Mouse (Mus musculus): ENCODE data around the gene Paxbp1. TPM values are rescaled to one million over a fixed set of nuclear protein-coding genes. Genes with fewer than 3 reads are reported as not detected.

The Paxbp1 gene
- polyA plus RNA-seq, 1 experiment from 2014 or later: 71.6 TPM

DNA sequence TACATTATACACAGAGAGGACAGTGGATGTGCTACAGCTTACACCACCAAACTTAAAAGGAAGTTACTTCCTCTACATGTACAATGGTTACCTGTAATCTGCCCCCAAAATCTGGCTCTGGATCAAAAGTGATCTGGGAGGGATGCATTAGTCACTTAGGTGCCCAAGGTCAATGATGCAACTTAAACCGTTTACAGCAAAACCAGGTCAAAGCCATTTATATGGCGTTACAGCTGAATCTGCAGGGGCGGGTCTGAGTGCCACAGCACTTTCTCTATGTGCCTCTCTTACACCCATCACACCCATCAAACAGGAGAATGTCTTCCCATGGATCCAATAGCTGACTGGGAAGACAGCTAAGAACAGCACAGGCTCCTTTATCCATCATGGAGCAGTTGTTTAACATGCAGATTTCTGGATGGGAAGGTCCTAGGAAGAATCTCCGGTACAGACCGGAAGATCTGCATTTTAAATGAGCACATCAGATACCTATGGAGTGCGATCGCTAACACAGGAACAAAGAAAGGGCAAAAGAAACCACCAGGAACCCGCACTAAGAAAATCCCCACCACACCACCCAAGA is 15.1 kb downstream of the Paxbp1 start:
- no peak overlapping the region for H3K4me3 ChIP-seq (replicated peaks; ENCODE audit: low read length)
- no peak overlapping the region for H3K4me2 ChIP-seq (replicated peaks)
- WGBS: 90% methylated on average over 8 of the region's 8 CpGs
- H3K9ac ChIP-seq: no peak overlapping the region
- H3K27me3 ChIP-seq (ENCODE audit: control insufficient read depth, insufficient read depth, low read length): no peaks in the 10 kb centered on the region
- DNase-seq (ENCODE audit: low spot score): no peak
- ATAC-seq (ENCODE audit: low FRiP score): no peak
- peaks cover 97% of the 10 kb centered on the region for H3K36me3 ChIP-seq (replicated peaks; ENCODE audit: control insufficient read depth, insufficient read depth)
- no peaks in the 10 kb centered on the region for H3K4me1 ChIP-seq (replicated peaks; ENCODE audit: control insufficient read depth, insufficient read depth, low read length)
- H3K27ac ChIP-seq: no peak overlapping the region
- H3K9me3 ChIP-seq (ENCODE audit: control insufficient read depth, low read length): no peaks in the 10 kb centered on the region

DNA sequence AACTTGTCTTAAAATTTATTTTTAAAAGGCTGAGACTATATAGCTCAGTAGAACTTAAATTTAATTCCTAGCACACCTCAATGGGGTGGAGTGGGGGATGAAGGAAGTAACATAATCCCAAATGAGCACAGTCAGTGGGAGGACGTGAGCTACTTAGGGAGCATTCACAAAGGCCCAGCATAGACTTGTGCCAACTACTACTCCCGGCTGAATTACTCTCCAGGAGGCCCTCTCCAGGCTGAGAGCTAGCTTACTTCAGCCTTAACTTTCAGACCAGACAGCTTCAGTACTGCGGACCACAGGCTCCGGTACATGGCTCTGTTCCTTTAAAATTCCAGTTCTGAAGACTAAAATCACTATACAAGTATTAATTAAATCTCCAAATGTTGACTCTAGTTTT is 18.1 kb downstream of the Paxbp1 start:
- Histone ChIP-seq H3K36me3 (replicated peaks; ENCODE audit: control insufficient read depth, insufficient read depth) (peaks cover 95% of the 10 kb centered on the region), H3K4me2 (replicated peaks) (no peak overlapping the region), H3K9ac (no peak overlapping the region), H3K27ac (no peak overlapping the region), H3K9me3 (ENCODE audit: control insufficient read depth, low read length) (no peaks in the 10 kb centered on the region), H3K4me3 (replicated peaks; ENCODE audit: low read length) (no peak overlapping the region), H3K27me3 (ENCODE audit: control insufficient read depth, insufficient read depth, low read length) (no peaks in the 10 kb centered on the region), H3K4me1 (replicated peaks; ENCODE audit: control insufficient read depth, insufficient read depth, low read length) (no peaks in the 10 kb centered on the region)
- DNase-seq (ENCODE audit: low spot score): no peak
- 83% methylated on average over 4 of the region's 4 CpGs for WGBS
- ATAC-seq (ENCODE audit: low FRiP score): no peak

DNA sequence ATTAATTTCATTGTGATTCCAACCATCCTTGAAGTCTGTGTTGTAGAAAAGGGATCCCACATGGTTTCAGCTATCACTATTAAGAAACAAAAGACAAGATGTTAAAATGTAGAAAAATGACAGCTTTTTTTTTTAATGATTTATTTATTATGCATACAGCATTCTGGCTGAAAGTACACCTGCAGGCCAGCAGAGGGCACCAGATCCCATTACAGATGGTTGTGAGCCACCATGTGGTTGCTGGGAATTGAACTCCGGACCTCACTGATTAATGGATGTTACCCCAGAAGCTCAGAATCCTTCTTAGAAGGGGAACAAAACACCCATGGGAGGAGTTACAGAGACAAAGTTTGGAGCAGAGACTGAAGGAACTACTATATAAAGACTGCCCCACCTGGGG is 21.0 kb downstream of the Paxbp1 start:
- H3K4me1 ChIP-seq (replicated peaks; ENCODE audit: control insufficient read depth, insufficient read depth, low read length): no peaks in the 10 kb centered on the region
- H3K9me3 ChIP-seq (ENCODE audit: control insufficient read depth, low read length): no peaks in the 10 kb centered on the region
- 84% methylated on average over 1 of the region's 1 CpGs for WGBS
- no peak overlapping the region for H3K27ac ChIP-seq
- H3K36me3 ChIP-seq (replicated peaks; ENCODE audit: control insufficient read depth, insufficient read depth): peaks cover 98% of the 10 kb centered on the region
- DNase-seq (ENCODE audit: low spot score): peak; percentile 27
- no peaks in the 10 kb centered on the region for H3K27me3 ChIP-seq (ENCODE audit: control insufficient read depth, insufficient read depth, low read length)
- no peak overlapping the region for H3K4me3 ChIP-seq (replicated peaks; ENCODE audit: low read length)
- no peak overlapping the region for H3K9ac ChIP-seq
- no peak overlapping the region for H3K4me2 ChIP-seq (replicated peaks)
- ATAC-seq (ENCODE audit: low FRiP score): no peak

DNA sequence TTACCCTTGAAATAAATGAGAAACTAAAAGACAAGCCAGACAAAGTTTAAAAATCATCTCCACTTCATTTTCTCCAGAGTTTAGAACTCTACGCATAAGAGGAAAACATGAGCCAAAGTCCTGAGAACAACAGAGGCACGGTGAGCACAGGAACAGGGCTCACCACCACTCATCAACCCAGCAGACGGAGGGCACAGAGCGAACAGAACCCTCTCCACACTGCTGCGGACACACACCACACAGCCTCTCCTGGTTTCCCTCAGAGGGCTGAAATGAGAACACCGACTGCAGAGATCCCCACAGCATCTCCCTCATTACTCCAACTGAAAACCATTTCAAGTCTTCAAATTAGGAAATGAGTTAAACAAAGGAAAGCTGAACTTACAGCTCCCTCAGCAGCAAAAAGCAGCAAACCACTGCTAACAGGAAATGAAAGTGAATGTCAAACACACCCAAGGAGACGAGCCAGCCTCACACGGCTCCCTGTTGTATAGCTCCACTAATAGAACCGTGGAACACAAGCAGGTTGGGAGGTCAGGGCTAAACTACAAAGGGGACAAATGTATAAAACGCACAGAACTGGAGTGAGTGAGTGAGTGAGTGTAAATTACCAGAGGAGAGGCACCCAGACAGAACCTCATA is 23.4 kb downstream of the Paxbp1 start:
- Histone ChIP-seq H3K9me3 (ENCODE audit: control insufficient read depth, low read length) (no peaks in the 10 kb centered on the region), H3K27me3 (ENCODE audit: control insufficient read depth, insufficient read depth, low read length) (no peaks in the 10 kb centered on the region), H3K27ac (no peak overlapping the region), H3K4me2 (replicated peaks) (no peak overlapping the region), H3K36me3 (replicated peaks; ENCODE audit: control insufficient read depth, insufficient read depth) (peaks cover 93% of the 10 kb centered on the region), H3K9ac (no peak overlapping the region), H3K4me1 (replicated peaks; ENCODE audit: control insufficient read depth, insufficient read depth, low read length) (no peaks in the 10 kb centered on the region), H3K4me3 (replicated peaks; ENCODE audit: low read length) (no peak overlapping the region)
- ATAC-seq (ENCODE audit: low FRiP score): no peak
- no peak for DNase-seq (ENCODE audit: low spot score)
- WGBS: 90% methylated on average over 10 of the region's 10 CpGs

DNA sequence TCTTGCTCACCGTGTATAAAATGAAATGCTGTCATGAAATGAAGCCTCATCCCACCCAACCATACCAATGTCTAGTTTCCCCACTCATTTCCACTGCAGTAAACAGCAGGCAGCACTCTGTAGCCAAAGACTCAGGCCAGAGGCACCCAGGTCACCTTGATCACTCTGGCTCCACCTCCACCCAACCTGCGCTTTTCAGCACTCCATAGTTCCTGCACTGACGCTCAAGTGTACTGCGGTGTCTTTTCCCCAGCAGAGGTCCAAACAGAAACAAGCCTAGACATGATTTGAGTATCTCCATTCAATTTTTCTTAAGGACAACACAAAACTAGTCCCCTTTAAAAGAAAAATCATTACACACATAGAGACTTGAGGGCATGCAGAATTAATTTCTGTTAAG is 24.9 kb downstream of the Paxbp1 start:
- no peak for DNase-seq (ENCODE audit: low spot score)
- no peaks in the 10 kb centered on the region for H3K4me1 ChIP-seq (replicated peaks; ENCODE audit: control insufficient read depth, insufficient read depth, low read length)
- H3K4me2 ChIP-seq (replicated peaks): no peak overlapping the region
- H3K27me3 ChIP-seq (ENCODE audit: control insufficient read depth, insufficient read depth, low read length): no peaks in the 10 kb centered on the region
- peaks cover 92% of the 10 kb centered on the region for H3K36me3 ChIP-seq (replicated peaks; ENCODE audit: control insufficient read depth, insufficient read depth)
- H3K27ac ChIP-seq: no peak overlapping the region
- no peak overlapping the region for H3K4me3 ChIP-seq (replicated peaks; ENCODE audit: low read length)
- no peaks in the 10 kb centered on the region for H3K9me3 ChIP-seq (ENCODE audit: control insufficient read depth, low read length)
- ATAC-seq (ENCODE audit: low FRiP score): no peak
- H3K9ac ChIP-seq: no peak overlapping the region
- 98% methylated on average over 4 of the region's 4 CpGs for WGBS

DNA sequence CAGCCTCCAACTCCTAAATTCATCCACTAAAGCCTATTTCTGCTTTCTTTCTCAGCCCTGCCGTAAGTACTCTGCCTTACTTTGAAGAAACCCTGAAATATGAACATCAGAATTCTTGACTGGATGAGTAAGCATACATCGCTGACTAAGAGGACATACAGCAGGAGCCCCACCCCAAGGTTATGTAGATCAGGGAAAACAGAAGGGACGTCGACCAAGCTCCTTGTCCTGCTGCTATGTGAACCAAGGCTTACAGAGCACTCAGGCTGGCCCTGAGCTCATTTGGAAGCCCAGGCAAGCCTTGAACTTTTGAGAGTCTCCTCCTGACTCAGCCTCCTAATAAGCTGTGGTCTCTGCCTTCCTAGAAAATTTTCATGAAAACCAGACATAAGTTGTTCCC is 28.6 kb downstream of the Paxbp1 start:
- Histone ChIP-seq H3K4me2 (replicated peaks) (no peak overlapping the region), H3K4me1 (replicated peaks; ENCODE audit: control insufficient read depth, insufficient read depth, low read length) (0 out of 2 replicates have a peak, but pooled peaks cover 9% of the 10 kb centered on the region), H3K27me3 (ENCODE audit: control insufficient read depth, insufficient read depth, low read length) (no peaks in the 10 kb centered on the region), H3K4me3 (replicated peaks; ENCODE audit: low read length) (no peak overlapping the region), H3K27ac (no peak overlapping the region), H3K9me3 (ENCODE audit: control insufficient read depth, low read length) (no peaks in the 10 kb centered on the region), H3K36me3 (replicated peaks; ENCODE audit: control insufficient read depth, insufficient read depth) (peaks cover 72% of the 10 kb centered on the region), H3K9ac (no peak overlapping the region)
- ATAC-seq (ENCODE audit: low FRiP score) (no peak), DNase-seq (ENCODE audit: low spot score) (no peak)
- WGBS: 88% methylated on average over 4 of the region's 4 CpGs

DNA sequence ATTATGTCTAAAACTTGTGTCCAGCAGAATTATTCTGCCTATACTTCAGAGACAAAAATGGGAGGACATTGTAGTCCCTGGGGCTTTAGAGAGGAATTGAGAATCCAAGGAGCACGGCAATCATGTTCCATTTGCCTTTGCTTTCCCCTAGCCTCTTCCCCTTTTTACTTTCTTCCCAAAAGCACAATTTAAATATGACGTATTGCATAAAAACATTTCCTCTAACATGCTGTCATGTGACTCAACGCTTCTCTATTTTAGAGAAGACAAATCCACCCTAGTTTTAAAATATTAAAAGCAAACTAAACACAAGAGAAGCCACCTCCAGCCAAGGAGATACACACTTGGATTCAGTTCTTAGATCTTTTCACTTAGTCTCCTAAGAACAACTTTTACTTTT is 32.5 kb downstream of the Paxbp1 start:
- H3K27me3 ChIP-seq (ENCODE audit: control insufficient read depth, insufficient read depth, low read length): no peaks in the 10 kb centered on the region
- H3K9ac ChIP-seq: peak overlapping the region; percentile 85
- H3K27ac ChIP-seq: peak overlapping the region; percentile 88
- H3K4me1 ChIP-seq (replicated peaks; ENCODE audit: control insufficient read depth, insufficient read depth, low read length): peaks cover 22% of the 10 kb centered on the region
- ATAC-seq (ENCODE audit: low FRiP score): no peak
- DNase-seq (ENCODE audit: low spot score): no peak
- no peaks in the 10 kb centered on the region for H3K9me3 ChIP-seq (ENCODE audit: control insufficient read depth, low read length)
- H3K36me3 ChIP-seq (replicated peaks; ENCODE audit: control insufficient read depth, insufficient read depth): peaks cover 33% of the 10 kb centered on the region
- WGBS: 45% methylated on average over 3 of the region's 3 CpGs
- peak overlapping the region; percentile 88 for H3K4me3 ChIP-seq (replicated peaks; ENCODE audit: low read length)
- H3K4me2 ChIP-seq (replicated peaks): peak overlapping the region; percentile 60

DNA sequence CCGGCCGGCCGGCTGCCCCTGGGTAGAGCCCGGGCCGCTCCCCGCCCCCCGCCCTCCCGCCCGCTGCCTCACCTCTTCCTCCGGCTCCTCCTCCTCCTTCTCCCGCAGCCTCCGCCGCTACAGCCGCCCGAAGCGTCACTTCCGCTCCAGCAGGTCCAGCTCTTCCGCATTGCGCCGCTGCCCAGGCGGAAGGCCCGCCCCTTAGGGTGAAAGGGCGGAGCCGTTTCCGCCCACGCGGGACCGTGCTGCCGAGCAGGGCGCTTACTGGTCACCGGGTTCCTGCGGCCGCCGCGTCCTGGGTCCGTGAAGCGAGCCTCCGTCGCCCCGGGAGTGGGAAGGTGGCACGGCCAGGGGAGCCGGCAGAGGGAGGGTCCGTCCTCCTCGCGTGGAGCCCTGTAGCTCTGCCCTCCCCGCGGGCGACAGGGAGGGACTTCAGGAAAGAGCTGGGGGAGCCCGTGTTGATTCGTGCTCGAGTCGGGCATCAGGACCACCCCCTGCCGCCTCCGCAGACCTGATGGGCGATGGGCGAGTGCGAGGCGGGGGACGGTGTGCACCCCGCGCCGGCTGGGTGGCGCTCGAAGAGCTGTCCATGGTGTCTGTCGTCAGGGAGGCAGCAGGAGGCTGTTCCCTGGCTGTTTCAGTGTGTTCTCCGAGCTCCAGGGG is 33.2 kb downstream of the Paxbp1 start, which contains the start of gene Synj1:
Gene Synj1 (minus strand): TSS at position 288 of the 663 bp plus-strand sequence.
- DNase-seq (ENCODE audit: low spot score) (peak; percentile 90), ATAC-seq (ENCODE audit: low FRiP score) (peak; percentile 94)
- no peaks in the 10 kb centered on the region for H3K9me3 ChIP-seq (ENCODE audit: control insufficient read depth, low read length)
- no peaks in the 10 kb centered on the region for H3K27me3 ChIP-seq (ENCODE audit: control insufficient read depth, insufficient read depth, low read length)
- peak within 1 kb of the TSS; percentile 69 for H3K4me2 ChIP-seq (replicated peaks)
- peak within 1 kb of the TSS; percentile 88 for H3K4me3 ChIP-seq (replicated peaks; ENCODE audit: low read length)
- peaks cover 30% of the 10 kb centered on the region for H3K36me3 ChIP-seq (replicated peaks; ENCODE audit: control insufficient read depth, insufficient read depth)
- peak within 1 kb of the TSS; percentile 85 for H3K9ac ChIP-seq
- H3K4me1 ChIP-seq (replicated peaks; ENCODE audit: control insufficient read depth, insufficient read depth, low read length): peaks cover 22% of the 10 kb centered on the region
- H3K27ac ChIP-seq: peak within 1 kb of the TSS; percentile 88
- under 1% methylated on average over 53 of the region's 66 CpGs for WGBS

DNA sequence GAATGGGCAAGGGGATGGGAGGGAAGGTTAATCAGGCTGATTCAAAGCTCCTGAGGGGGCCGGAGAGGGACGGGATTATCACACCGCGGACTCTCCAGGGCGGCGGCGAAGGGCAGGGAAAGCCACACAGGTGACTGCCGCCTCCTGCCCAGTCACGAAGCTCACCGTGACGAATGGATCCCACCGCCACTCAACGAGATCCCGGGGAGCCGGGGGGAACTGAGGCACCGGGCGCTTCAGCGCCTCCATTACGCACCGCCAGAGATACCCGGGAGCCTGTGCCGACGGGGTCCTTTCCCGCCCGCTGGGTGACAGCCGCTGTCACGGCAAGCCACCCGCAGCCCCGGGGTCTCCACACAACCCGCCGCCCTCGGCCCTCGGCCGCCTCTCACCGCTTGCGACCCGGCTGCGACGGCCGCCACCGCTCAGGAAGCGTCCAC is 33.7 kb downstream of the Paxbp1 start:
- Histone ChIP-seq H3K36me3 (replicated peaks; ENCODE audit: control insufficient read depth, insufficient read depth) (peaks cover 25% of the 10 kb centered on the region), H3K27ac (peak overlapping the region; percentile 88), H3K27me3 (ENCODE audit: control insufficient read depth, insufficient read depth, low read length) (no peaks in the 10 kb centered on the region), H3K4me3 (replicated peaks; ENCODE audit: low read length) (peak overlapping the region; percentile 88), H3K9me3 (ENCODE audit: control insufficient read depth, low read length) (no peaks in the 10 kb centered on the region), H3K4me2 (replicated peaks) (peak overlapping the region; percentile 69), H3K9ac (peak overlapping the region; percentile 85), H3K4me1 (replicated peaks; ENCODE audit: control insufficient read depth, insufficient read depth, low read length) (peaks cover 22% of the 10 kb centered on the region)
- DNase-seq (ENCODE audit: low spot score): peak; percentile 27
- WGBS: under 1% methylated on average over 42 of the region's 42 CpGs
- ATAC-seq (ENCODE audit: low FRiP score): peak; percentile 71; the same call in 1 of the 2 replicates
